Mouse (Mus musculus) gastrocnemius, postnatal 14 days (tissue): ENCODE measurements at regions not wholly inside any gene's neighbourhood (a gene's known extent, or its start where the extent isn't known, plus 50 kb on each side); places are given as distances from the start of the nearest gene placed in this dataset.

Experiments
- DNase-seq: peaks from one replicate; pipeline ENCODE4 v3.0.0; 2021; ENCODE audit warnings: mixed read lengths
- intact Hi-C: fragments of 180-260 bp; cut with DNase I; formaldehyde crosslinking; loops from one replicate; pipeline ENCODE4 v1.15.1; 2025; ENCODE audit warnings: low total_unique reads

- no peak for DNase-seq
- intact Hi-C loops: no loop called here
These were observed 50.2 kb upstream of the Bod1 start for GRCm38 (mm10) chr11:31721908-31722307.

DNA sequence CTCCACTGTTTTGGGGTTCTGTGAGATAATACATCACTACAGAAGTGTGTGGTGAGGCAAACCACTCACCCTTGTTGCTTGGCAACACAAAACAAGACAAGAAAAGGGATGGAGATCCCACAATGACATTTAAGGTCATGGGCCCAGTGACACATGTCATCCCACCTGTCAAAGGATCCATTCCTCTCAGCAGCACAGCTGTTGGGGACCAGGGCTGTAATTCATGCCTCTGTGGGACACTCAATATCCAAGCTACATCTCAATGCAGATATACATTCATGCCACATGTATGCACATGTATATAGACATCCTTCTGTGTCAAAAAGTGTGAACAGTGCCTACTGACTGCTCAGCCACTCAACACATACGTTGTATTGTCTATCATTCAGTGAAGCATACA, 52.8 kb upstream of the Bod1 start:
- DNase-seq: no peak
- intact Hi-C loops: no loop called here

DNA sequence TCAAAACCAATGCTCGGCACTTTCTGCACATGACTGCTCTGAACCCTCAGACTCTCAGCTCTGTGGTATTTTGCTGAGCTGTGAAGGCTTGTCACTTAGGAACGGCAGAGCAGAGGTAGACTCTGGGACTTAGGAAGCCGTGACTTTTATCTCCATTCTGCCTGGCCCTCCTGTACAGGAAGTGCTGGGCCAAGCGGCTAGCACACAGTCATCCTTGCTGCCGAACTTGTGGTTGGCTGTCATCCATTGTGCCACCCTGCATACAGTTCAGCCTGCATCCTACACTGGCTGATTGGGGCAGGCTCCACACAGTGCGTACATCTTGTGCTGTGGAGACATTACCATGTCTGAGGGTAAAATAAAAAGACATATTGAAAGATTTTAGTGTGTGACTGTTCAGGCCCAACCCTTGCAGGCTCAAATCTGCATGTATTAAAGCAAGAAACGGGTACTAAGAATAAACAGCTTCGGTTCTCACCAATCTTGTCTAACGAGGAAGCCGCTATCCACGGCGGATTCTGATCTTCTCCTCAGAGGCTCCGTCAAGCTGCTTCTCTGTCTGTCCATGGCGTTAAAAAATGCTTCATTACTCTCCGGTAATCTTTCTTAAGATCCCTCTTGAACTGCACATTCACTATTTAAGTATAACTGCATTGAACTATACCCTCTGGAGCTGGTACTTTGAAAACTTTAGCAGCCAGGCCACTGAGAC, 54.4 kb upstream of the Bod1 start:
- intact Hi-C loops: no loop called here

GRCm38 (mm10) chr11:31727289-31727688, 55.6 kb upstream of the Bod1 start:
- no peak for DNase-seq
- intact Hi-C loops: no loop called here

More for the DNA sequence above, 54.4 kb upstream of the Bod1 start:
- DNase-seq: no peak

DNA sequence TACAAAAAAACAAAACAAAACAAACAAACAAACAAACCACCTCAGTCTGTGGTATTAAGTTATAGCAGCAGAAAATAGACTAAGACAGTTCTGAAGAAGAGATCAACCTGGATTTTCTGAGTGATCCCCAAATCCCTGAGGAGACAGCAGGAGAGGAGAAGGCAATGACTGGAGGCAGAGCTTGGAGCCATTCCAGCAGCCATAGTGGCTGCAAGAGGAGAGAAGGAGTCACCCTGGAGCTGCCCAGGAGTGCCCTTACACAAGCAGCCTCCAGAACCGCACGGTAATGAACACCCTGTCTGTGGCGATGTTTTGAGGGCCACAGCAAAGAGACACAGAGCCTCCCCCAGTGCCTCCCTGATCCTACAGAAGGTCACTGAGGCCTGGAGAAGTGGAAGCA, 58.0 kb upstream of the Bod1 start:
- no peak for DNase-seq
- intact Hi-C loops: no loop called here

GRCm38 (mm10) chr11:31730181-31730580, 58.5 kb upstream of the Bod1 start:
- intact Hi-C loops: no loop called here
- DNase-seq: no peak

- intact Hi-C loops: no loop called here
- DNase-seq: no peak
These were observed 59.0 kb upstream of the Bod1 start for GRCm38 (mm10) chr11:31730680-31731079.

DNA sequence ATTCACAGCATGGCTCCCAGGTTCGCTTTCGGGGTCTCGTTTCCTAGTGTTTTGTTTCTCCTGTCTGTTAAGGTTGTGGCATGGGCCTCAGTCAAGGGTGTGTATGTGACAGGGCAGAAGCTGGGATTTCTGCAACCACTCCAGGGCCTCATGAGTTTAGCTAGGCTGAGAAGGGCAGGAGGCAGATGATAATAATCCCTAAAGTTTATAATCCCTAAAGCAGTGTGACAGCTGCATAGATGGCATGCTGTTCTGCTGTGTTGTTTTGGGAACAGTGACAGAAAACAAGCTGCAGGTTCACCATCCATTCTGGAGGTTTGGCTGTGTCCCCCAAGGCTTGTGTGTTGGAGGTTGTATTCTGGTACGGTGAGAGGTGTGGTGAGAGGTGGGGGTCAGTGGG, 59.8 kb upstream of the Bod1 start:
- DNase-seq: no peak
- intact Hi-C loops: no loop called here

DNA sequence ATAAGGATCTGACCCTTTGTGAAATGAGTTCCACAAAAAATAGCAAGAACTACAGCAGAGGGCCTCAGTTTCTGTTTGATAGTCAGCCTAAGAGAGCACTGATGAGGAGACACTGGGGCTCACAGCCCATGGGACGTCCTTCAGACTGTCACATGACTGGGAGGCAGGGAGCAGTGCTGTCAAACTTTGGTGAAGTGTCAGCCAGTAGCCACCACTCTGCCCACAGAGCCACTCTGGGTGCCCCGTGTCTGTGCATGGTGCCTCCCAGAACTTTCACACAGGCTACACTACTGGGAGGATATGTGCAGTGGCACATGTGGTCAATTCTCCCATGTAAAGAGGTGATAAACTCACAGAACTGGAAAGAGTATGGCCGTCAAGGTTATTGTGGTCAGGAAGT, 60.7 kb upstream of the Bod1 start:
- intact Hi-C loops: no loop called here
- DNase-seq: no peak

GRCm38 (mm10) chr11:31732958-31733357, 61.3 kb upstream of the Bod1 start:
- no peak for DNase-seq
- intact Hi-C loops: no loop called here

DNA sequence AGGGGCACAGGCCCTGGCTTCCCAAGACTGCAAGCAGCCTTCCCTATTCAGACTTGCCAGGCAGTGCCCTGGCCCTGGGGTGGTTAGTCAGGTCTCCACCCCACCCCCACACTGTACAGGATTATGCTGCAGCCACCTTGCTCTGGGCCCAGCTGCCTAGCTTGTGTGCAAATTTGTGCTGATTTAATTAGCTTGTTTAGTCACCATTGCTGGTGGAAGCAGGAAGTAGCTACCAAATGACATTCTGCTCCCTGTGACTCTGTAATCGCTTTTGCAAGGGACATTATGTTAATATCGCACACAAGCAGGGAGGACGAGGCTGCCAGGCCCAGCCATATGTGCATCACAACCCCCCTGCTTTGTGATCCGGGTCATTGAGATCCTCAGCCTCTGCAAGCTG, 62.4 kb upstream of the Bod1 start:
- DNase-seq: no peak
- intact Hi-C loops: no loop called here

GRCm38 (mm10) chr11:31735257-31735656, 63.6 kb upstream of the Bod1 start:
- DNase-seq: no peak
- intact Hi-C loops: no loop called here

DNA sequence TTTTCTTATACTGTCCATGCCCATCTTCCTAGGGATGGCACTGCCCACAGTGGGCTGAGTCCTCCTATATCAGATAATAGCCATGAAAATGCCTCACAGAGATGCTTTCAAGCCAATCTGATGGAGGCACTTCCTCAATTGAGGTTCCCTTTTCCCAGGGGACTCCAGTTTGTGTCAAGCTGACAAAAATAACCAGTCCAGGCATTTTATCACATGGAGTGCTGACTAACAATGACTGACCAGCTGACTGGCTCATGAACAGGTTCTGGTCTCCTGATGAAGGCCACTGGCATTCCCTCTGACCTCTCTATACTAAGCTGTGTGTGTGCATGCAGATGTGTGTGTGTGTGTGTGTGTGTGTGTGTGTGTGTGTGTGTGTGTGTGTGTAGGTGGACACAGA, 64.4 kb upstream of the Bod1 start:
- intact Hi-C loops: no loop called here

GRCm38 (mm10) chr11:31736556-31737089, 64.9 kb upstream of the Bod1 start:
- intact Hi-C loops: no loop called here
- DNase-seq: no peak

More for the DNA sequence above, 64.4 kb upstream of the Bod1 start:
- DNase-seq: no peak

- intact Hi-C loops: no loop called here
- DNase-seq: no peak
These were observed 66.7 kb upstream of the Bod1 start for GRCm38 (mm10) chr11:31738148-31739021.

DNA sequence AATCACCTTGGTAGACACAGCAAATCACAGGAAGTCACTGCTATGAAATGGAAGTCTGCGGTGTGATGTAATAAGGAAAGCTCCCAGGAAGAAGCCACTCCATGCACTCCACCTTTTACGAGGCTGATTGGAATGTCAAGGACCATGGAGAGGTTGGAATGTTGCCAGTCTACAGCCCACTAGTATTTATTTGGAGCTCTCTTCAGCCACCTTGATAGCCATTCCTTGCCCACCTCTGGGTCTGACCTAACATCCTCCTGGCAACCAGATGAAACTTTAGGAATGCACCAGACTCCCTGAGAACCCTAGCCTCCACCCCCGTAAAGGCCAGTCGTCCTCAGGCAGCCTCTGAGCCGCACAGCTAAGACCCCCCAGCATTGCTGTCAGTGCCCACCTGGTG, 68.7 kb upstream of the Bod1 start:
- DNase-seq: no peak
- intact Hi-C loops: no loop called here

DNA sequence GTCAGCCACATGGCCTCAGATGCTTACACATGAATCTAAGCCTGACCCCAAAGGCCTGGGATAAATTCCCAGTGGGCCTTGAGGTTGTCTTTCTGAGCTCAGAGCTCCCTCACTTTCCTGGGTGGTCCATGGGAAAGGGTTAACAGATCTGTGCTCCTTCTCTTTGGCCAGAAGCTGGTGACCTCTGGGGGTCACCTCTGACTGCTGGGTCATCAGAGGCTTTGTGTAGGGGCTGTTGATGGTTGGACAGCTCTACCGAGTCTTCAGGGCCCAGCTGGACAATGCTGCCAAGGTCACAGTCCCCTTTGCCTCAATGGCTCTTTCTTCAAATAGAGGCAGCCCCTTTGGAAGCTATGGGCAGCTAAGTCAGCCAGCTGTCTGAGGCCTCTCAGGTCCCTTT, 70.5 kb upstream of the Bod1 start:
- intact Hi-C loops: no loop called here
- no peak for DNase-seq

- DNase-seq: no peak
- intact Hi-C loops: no loop called here
These were observed 72.5 kb upstream of the Bod1 start for GRCm38 (mm10) chr11:31744076-31744785.

DNA sequence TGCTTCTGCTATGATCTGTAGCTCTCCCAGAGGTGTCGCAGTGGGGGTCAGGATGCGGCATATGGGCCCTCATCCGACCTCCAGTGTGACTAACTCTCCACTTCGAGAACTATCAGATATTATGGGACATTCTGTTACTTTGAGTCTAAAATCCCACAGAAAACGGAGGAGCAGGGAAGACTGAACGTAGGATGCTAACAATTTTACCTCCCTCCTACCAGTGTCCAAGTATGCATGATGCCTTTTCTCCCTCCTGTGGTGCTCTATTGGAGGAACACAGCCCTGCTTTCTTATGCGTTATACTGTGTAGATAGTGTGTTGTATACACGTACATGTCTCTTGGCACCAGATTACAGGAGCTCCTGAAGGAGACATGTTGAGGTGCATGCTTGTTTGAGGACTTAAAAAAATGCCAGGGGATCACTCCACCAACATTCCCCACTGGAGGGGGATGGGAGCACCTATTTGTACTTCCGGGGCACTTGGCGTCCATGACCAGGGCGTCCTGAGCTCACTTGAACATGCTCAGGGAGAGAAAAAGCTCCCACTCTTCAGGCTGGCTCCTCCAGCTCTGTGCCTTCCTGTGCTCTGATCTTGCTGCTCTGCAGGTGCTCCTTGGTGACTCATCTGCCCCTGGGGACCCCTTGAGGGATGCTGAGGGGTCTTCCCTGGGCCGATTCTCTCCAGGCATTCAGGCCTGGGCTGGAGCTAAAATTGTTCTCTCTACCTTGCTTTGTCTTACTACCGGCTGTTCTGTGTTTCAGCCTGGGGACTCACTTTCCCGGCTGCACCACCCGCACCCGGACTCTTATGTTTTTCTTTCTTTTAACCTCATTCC, 73.6 kb upstream of the Bod1 start:
- no peak for DNase-seq
- intact Hi-C loops: no loop called here
